Mouse (Mus musculus) CD4-positive, CD25-positive, alpha-beta regulatory T cell, adult 2 months (primary cell): ENCODE measurements around the gene Mfsd4b2.

Source experiments
- DNase-seq: peaks from one replicate; pipeline ENCODE4 v3.0.0-alpha.2; 2012; ENCODE audit warnings: low read depth, low spot score

The Mfsd4b2 gene

GRCm38 (mm10) chr10:39893702-39894697 is 32.7 kb downstream of the Mfsd4b2 start:
- peak; percentile 5 for DNase-seq

- no peak for DNase-seq
Observed at GRCm38 (mm10) chr10:39888621-39889020, 38.1 kb downstream of the Mfsd4b2 start.
